Mouse (Mus musculus) embryonic facial prominence, embryonic 14.5 days (tissue): ENCODE data around the gene Gm3696. TPM values are rescaled to one million over a fixed set of nuclear protein-coding genes. Genes with fewer than 3 reads are reported as not detected.
A peak's percentile ranks its signal among the peaks of the same experiment; 100 is the strongest.
"Not testable (repeated sequence)": the region's sequence is repeated elsewhere in the genome, so short reads cannot be mapped to it uniquely, and the experiment has no call there.

ENCODE experiments used
- ATAC-seq: fragments of 200-750 bp; cut with Nextera tagmentation; 2 replicates; pipeline ENCODE4 v1.8.0; 2017; ENCODE audit warnings: low read depth, moderate number of reproducible peaks, moderate TSS enrichment
- DNase-seq: peaks from one replicate; pipeline ENCODE4 v3.0.0-alpha.2; 2015; ENCODE audit warnings: low spot score
- H3K27ac ChIP-seq: fragments of 300-500 bp; sonication (generic); replicated peaks from 2 replicates; pipeline ENCODE4 v1.5.1; 2014; ENCODE audit warnings: low read depth, mild to moderate bottlenecking, low read length, moderate library complexity
- H3K27me3 ChIP-seq: fragments of 300-500 bp; sonication (generic); replicated peaks from 2 replicates; pipeline ENCODE4 v1.6.1; 2014; ENCODE audit warnings: low read length; ENCODE audit not compliant: control insufficient read depth, insufficient read depth
- H3K36me3 ChIP-seq: fragments of 300-500 bp; sonication (generic); 2 replicates; pipeline ENCODE4 v1.6.1; 2014; ENCODE audit warnings: low read length, mixed read lengths; ENCODE audit not compliant: control insufficient read depth, insufficient read depth
- H3K4me1 ChIP-seq: fragments of 300-500 bp; sonication (generic); 2 replicates; pipeline ENCODE4 v1.6.1; 2014; ENCODE audit warnings: antibody characterized with exemption, low read length; ENCODE audit not compliant: control insufficient read depth, insufficient read depth
- H3K4me2 ChIP-seq: fragments of 300-500 bp; sonication (generic); 2 replicates; pipeline ENCODE4 v1.6.1; 2014; ENCODE audit warnings: low read depth, mild to moderate bottlenecking, low read length, moderate library complexity, mixed read lengths
- H3K4me3 ChIP-seq: fragments of 300-500 bp; sonication (generic); 2 replicates; pipeline ENCODE4 v1.5.1; 2014; ENCODE audit warnings: low read depth, mild to moderate bottlenecking, low read length
- H3K9ac ChIP-seq: fragments of 300-500 bp; sonication (generic); 2 replicates; pipeline ENCODE4 v1.6.1; 2014; ENCODE audit warnings: low read depth, mild to moderate bottlenecking, low read length, moderate library complexity, mixed read lengths
- H3K9me3 ChIP-seq: fragments of 300-500 bp; sonication (generic); 2 replicates; pipeline ENCODE4 v1.6.1; 2016; ENCODE audit warnings: low read length; ENCODE audit not compliant: control insufficient read depth
- WGBS: fragments of 180-500 bp; shearing (Covaris S2); extraction: QIAGEN DNeasy Blood & Tissue Kit; methylation state at CpG from one replicate; pipeline ENCODE4 v1.1.7; 2014; 5-methylcytosine and 5-hydroxymethylcytosine counted together
- polyA plus RNA-seq: library from polyadenylated mRNA; unstranded; fragments of >200 nt; fragmentation: Nextera tagmentation; extraction: Ambion mirVana; gene quantifications from 2 replicates; pipeline ENCODE4 v1.2.1, GENCODE M21; 2014

Gene Gm3696
- 1.1 and 1.2 TPM in 2 replicates for polyA plus RNA-seq

GRCm38 (mm10) chr14:7100521-7100920, at the start of gene Gm3696:
TSS of gene Gm3696 (minus strand) at chr14:7100621.
- H3K4me1 ChIP-seq, DNase-seq, H3K4me3 ChIP-seq, H3K36me3 ChIP-seq, H3K9ac ChIP-seq, H3K27ac ChIP-seq, H3K9me3 ChIP-seq, ATAC-seq, H3K27me3 ChIP-seq, H3K4me2 ChIP-seq: not testable (repeated sequence)
- WGBS, result 94% methylated on average over 1 of the region's 3 CpGs

DNA sequence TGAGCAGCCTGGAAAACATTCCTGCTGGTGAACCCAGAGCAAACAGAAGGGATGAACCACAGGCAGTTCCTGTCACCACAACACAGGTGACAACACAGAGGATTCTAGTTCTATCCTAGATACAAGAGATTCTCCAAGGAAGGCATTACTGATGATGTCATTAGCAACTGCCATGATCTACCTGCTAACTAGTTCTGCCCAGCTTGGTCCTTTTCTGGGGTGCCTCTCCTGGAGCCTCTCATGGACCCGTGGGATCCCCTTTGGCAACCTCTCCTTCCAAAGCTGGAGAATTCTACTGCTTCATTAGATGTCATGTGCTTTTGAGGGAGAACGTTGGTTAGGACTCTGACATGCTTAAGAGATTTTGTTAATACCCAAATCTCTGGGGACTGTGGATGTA, 24.9 kb upstream of the Gm3696 start, which contains the start of gene Gm6676:
Gene Gm6676 (minus strand): TSS at position 101 of the 400 bp plus-strand sequence.
- DNase-seq, H3K36me3 ChIP-seq, ATAC-seq, H3K27me3 ChIP-seq, H3K4me2 ChIP-seq, H3K27ac ChIP-seq, H3K9ac ChIP-seq, H3K9me3 ChIP-seq, H3K4me1 ChIP-seq, H3K4me3 ChIP-seq: not testable (repeated sequence)
- no CpG with 5 or more reads among the region's 2 CpGs for WGBS

DNA sequence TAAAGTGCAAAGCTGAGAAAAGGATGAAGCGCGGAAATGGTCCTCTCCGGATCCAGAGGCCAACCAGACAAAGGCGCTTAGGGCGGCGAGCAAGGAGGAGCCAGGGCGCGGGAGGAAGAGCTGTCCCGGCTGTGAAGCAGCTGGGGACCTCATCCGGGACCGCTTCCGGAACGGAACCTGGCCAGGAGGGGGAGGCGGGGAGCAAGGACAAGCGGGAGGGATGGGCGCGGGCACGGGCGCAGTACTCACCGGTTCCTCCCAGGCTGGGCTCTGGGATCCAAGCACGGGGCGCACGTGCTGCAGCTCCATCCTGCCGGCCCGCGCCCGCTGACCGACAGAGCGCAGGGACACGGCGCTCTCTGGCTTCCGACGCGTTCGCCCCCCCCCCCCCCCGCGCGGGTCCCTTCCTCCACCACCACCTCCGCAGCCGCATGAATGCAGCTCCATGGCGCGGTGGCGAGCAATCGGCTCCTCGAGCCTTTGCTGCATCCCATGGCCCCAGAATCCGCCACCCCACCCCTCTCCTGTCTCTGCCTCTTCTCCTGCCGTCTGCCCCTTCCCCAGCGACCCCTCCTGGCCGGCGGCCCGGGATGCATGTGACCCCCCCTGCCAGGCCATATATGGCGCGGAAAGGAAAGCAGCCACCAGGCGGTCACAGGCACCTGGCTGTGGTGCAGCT, 4.8 kb upstream of the Gm3696 start:
- Histone ChIP-seq H3K9ac (peak overlapping the region; percentile 59; the same call in 1 of the 2 replicates), H3K4me3 (peak overlapping the region; percentile 38), H3K4me2 (peak overlapping the region; percentile 50)
- H3K4me1 ChIP-seq, H3K36me3 ChIP-seq, H3K27me3 ChIP-seq, H3K9me3 ChIP-seq, H3K27ac ChIP-seq: not testable (repeated sequence)
- ATAC-seq (0 out of 2 replicates have a peak, but pooled peaks have one; percentile 41), DNase-seq (peak; percentile 3)
- no CpG with 5 or more reads among the region's 54 CpGs for WGBS

DNA sequence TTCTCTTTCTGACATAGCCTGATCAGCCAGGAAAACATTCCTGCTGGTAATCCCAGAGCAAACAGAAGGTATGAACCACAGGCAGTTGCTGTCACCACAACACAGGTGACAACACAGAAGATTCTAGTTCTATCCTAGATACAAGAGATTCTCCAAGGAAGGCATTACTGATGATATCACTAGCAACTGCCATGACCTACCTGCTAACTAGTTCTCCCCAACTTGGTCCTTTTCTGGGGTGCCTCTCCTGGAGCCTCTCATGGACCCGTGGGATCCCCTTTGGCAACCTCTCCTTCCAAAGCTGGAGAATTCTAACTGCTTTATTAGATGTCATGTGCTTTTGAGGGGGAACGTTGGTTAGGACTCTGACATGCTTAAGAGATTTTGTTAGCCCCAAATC, 55.6 kb downstream of the Gm3696 start, which contains the start of gene Gm3685:
Gene Gm3685 (minus strand): TSS at position 101 of the 400 bp plus-strand sequence.
- not testable (repeated sequence) for DNase-seq, H3K27me3 ChIP-seq

More for the DNA sequence above, 55.6 kb downstream of the Gm3696 start, which contains the start of gene Gm3685:
- H3K9ac ChIP-seq, H3K4me1 ChIP-seq, H3K27ac ChIP-seq, H3K4me2 ChIP-seq, H3K9me3 ChIP-seq, H3K36me3 ChIP-seq, H3K4me3 ChIP-seq, ATAC-seq: not testable (repeated sequence)
- no CpG with 5 or more reads among the region's 2 CpGs for WGBS

Other genes starting within 250 kb of the Gm3696 start
- 0.97 and 1.3 TPM in 2 replicates for gene Gm3667, start 210.7 kb downstream of the Gm3696 start, polyA plus RNA-seq
- gene Gm6356, start 126.8 kb downstream of the Gm3696 start, polyA plus RNA-seq, result not detected in 2 replicates
- gene Gm10406, start 73.2 kb downstream of the Gm3696 start, polyA plus RNA-seq, result 0.54 and 0.60 TPM in 2 replicates
- not detected in 2 replicates for gene Gm3685, start 55.7 kb downstream of the Gm3696 start, polyA plus RNA-seq
- gene Gm6676, start 24.8 kb upstream of the Gm3696 start, polyA plus RNA-seq, result not detected in 2 replicates
- gene Gm3512, start 73.9 kb upstream of the Gm3696 start, polyA plus RNA-seq, result 3.0 and 3.8 TPM in 2 replicates
- not detected in 2 replicates for gene Gm16434, start 93.9 kb upstream of the Gm3696 start, polyA plus RNA-seq
- not detected in 2 replicates for gene Gm3727, start 164.1 kb upstream of the Gm3696 start, polyA plus RNA-seq
- gene Gm3739, start 214.4 kb upstream of the Gm3696 start, polyA plus RNA-seq, result 0.40 and 0.88 TPM in 2 replicates
- not detected in 2 replicates for gene Gm5797, start 231.8 kb upstream of the Gm3696 start, polyA plus RNA-seq